14 mouse cellular contexts compared by ENCODE assay signal in the genomic region with DNA sequence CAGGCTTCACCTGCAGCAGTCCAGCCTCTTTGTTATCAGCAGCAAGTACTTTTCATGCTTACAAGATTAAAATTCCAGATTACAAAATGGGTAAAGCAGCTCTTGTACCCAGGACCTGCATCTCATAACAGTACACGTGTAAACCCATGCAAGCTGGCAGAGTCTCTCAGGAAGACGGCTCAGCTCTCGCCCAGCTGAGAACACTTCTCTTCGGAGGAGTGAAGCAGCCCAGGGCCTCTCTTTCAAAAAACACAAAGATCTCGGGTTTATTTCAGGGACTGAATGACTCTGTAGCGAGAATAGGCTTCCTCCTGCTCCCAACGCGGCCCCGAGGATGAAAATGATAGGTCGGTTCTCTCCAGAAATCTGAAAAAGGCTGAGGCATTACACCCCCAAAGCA.
DNase-seq lines count a peak whose midpoint lies in the region.
"Had no signal": no experiment of that assay in that cellular context is flagged by ENCODE, and none has a peak within 500 bp of the region (broad histone marks: within the 10 kb centered on the region; RNA-seq: fewer than 3 reads in every experiment).

No protein-coding gene starts in this region.

- DNase-seq in frontal cortex, postnatal 36 days (ENCODE audit: low spot score in 2 of 2) = peak; percentile 24 to 38
- no peak for DNase-seq in frontal cortex, postnatal 25 days (ENCODE audit: low spot score in 2 of 2)
- peak; percentile 41 to 67 for DNase-seq in left cerebral cortex, postnatal 14 days (ENCODE audit: low spot score in 2 of 2)
- DNase-seq in left cerebral cortex, postnatal 10 days (ENCODE audit: extremely low spot score in 1 of 2, low spot score in 2 of 2) = no peak
- peak; percentile 46 to 49 for DNase-seq in right cerebral cortex, postnatal 10 days (ENCODE audit: low spot score in 2 of 2)
- no peak for DNase-seq in right cerebral cortex, postnatal 25 days
- no peak for DNase-seq in urinary bladder, postnatal 36 days (ENCODE audit: low spot score in 2 of 2)
- DNase-seq: cerebellum, adult 8-10 months; heart, postnatal 36 days; kidney, adult 9 months; kidney, postnatal 25 days; lung, adult 18-20 months; lung, postnatal 36 days; right cerebral cortex, postnatal 14 days had no signal

- intact Hi-C loops in left cerebral cortex, postnatal 14 days (cut with DNase I) = no loop called here
- intact Hi-C loops in left cerebral cortex, postnatal 10 days (cut with DNase I) = no loop called here

Comparison
In these comparisons a context has a peak if more than half of its experiments do, and no peak if none do; other contexts are left out.
1. DNase-seq: peak in frontal cortex, postnatal 36 days (2 of 2), left cerebral cortex, postnatal 14 days (2 of 2) and right cerebral cortex, postnatal 10 days (2 of 2); none in frontal cortex, postnatal 25 days (0 of 2), left cerebral cortex, postnatal 10 days (0 of 2), right cerebral cortex, postnatal 25 days (single experiment) and urinary bladder, postnatal 36 days (0 of 2).